Mouse (Mus musculus) limb, embryonic 14.5 days (tissue): Measurements from ENCODE around the gene Otulin. TPM values are rescaled to one million over a fixed set of nuclear protein-coding genes. Genes with fewer than 3 reads are reported as not detected.

Experiments used
- ATAC-seq: fragments of 200-750 bp; cut with Nextera tagmentation; 2 replicates; pipeline ENCODE4 v1.8.0; 2017; ENCODE audit warnings: low read depth, moderate number of reproducible peaks, moderate TSS enrichment; ENCODE audit not compliant: low FRiP score
- DNase-seq: peaks from one replicate; pipeline ENCODE4 v3.0.0-alpha.2; 2015; ENCODE audit warnings: low spot score
- H3K27ac ChIP-seq: fragments of 300-500 bp; sonication (generic); replicated peaks from 2 replicates; pipeline ENCODE4 v1.5.1; 2014; ENCODE audit warnings: low read depth, mild to moderate bottlenecking, low read length, moderate library complexity, mixed read lengths
- H3K27me3 ChIP-seq: fragments of 300-500 bp; sonication (generic); 2 replicates; pipeline ENCODE4 v1.6.1; 2014; ENCODE audit warnings: low read length, mixed read lengths; ENCODE audit not compliant: control insufficient read depth, insufficient read depth
- H3K36me3 ChIP-seq: fragments of 300-500 bp; sonication (generic); 2 replicates; pipeline ENCODE4 v1.6.1; 2014; ENCODE audit warnings: mild to moderate bottlenecking, low read length, moderate library complexity, mixed read lengths; ENCODE audit not compliant: control insufficient read depth, insufficient read depth
- H3K4me1 ChIP-seq: fragments of 300-500 bp; sonication (generic); 2 replicates; pipeline ENCODE4 v1.6.1; 2014; ENCODE audit warnings: antibody characterized with exemption, low read length, mixed read lengths; ENCODE audit not compliant: control insufficient read depth, insufficient read depth
- H3K4me2 ChIP-seq: fragments of 300-500 bp; sonication (generic); replicated peaks from 2 replicates; pipeline ENCODE4 v1.6.1; 2014; ENCODE audit warnings: low read depth, mild to moderate bottlenecking, low read length, moderate library complexity; ENCODE audit not compliant: severe bottlenecking
- H3K4me3 ChIP-seq: fragments of 300-500 bp; sonication (generic); replicated peaks from 2 replicates; pipeline ENCODE4 v1.5.1; 2014; ENCODE audit warnings: low read length
- H3K9ac ChIP-seq: fragments of 300-500 bp; sonication (generic); 2 replicates; pipeline ENCODE4 v1.6.1; 2014; ENCODE audit warnings: mild to moderate bottlenecking, low read depth, low read length, moderate library complexity; ENCODE audit not compliant: severe bottlenecking
- H3K9me3 ChIP-seq: fragments of 300-500 bp; sonication (generic); 2 replicates; pipeline ENCODE4 v1.6.1; 2016; ENCODE audit warnings: low read length; ENCODE audit not compliant: control insufficient read depth
- POLR2A ChIP-seq: fragments of 200-500 bp; IDR thresholded peaks from 2 replicates; pipeline ENCODE4 v1.8.0; 2012; ENCODE audit warnings: inconsistent platforms, mild to moderate bottlenecking, moderate library complexity, borderline replicate concordance; ENCODE audit not compliant: insufficient read depth, insufficient read length; ENCODE audit errors: extremely low read depth
- WGBS: fragments of 180-500 bp; shearing (Covaris S2); extraction: QIAGEN DNeasy Blood & Tissue Kit; methylation state at CpG from one replicate; pipeline ENCODE4 v1.1.7; 2014; 5-methylcytosine and 5-hydroxymethylcytosine counted together
- polyA plus RNA-seq, 2 experiments: library from polyadenylated mRNA; depleted of rRNA in 1 of 2; stranded (reverse) in 1 of 2; unstranded in 1 of 2; fragments of >200 nt; fragmentation: Nextera tagmentation in 1 of 2; extraction: Ambion mirVana in 1 of 2; gene quantifications; 2 replicates each; pipeline versions ENCODE4 v1.2.1 to v1.2.3; 2012 to 2014

The Otulin gene
- polyA plus RNA-seq, 2 experiments = 25.7 to 43.0 TPM

- H3K4me3 ChIP-seq = no peak overlapping the region
- peak overlapping the region; percentile 1; the same call in 1 of the 2 replicates for H3K4me2 ChIP-seq
- H3K27ac ChIP-seq = no peak overlapping the region
- TF ChIP-seq POLR2A = no peak
- H3K9ac ChIP-seq = no peak overlapping the region
- 46% methylated on average over 21 of the region's 21 CpGs for WGBS
- no peaks in the 10 kb centered on the region for H3K9me3 ChIP-seq
- no peaks in the 10 kb centered on the region for H3K36me3 ChIP-seq
- ATAC-seq (peak; percentile 30; the same call in 1 of the 2 replicates), DNase-seq (no peak)
- no peaks in the 10 kb centered on the region for H3K27me3 ChIP-seq
- 0 out of 2 replicates have a peak, but pooled peaks cover 3% of the 10 kb centered on the region for H3K4me1 ChIP-seq
These were observed 35.0 kb upstream of the Otulin start for GRCm38 (mm10) chr15:27665392-27665911.

GRCm38 (mm10) chr15:27664126-27664525 is 33.6 kb upstream of the Otulin start:
- Histone ChIP-seq H3K27ac (no peak overlapping the region), H3K9ac (no peak overlapping the region), H3K9me3 (no peaks in the 10 kb centered on the region), H3K4me1 (0 out of 2 replicates have a peak, but pooled peaks cover 3% of the 10 kb centered on the region), H3K27me3 (no peaks in the 10 kb centered on the region), H3K36me3 (no peaks in the 10 kb centered on the region), H3K4me2 (no peak overlapping the region), H3K4me3 (no peak overlapping the region)
- WGBS = 95% methylated on average over 9 of the region's 9 CpGs
- DNase-seq = no peak
- ATAC-seq = no peak
- no peak for TF ChIP-seq POLR2A

- H3K36me3 ChIP-seq = no peaks in the 10 kb centered on the region
- WGBS = 58% methylated on average over 1 of the region's 1 CpGs
- no peak overlapping the region for H3K27ac ChIP-seq
- H3K9me3 ChIP-seq = no peaks in the 10 kb centered on the region
- H3K9ac ChIP-seq = no peak overlapping the region
- DNase-seq = no peak
- H3K27me3 ChIP-seq = no peaks in the 10 kb centered on the region
- H3K4me2 ChIP-seq = no peak overlapping the region
- H3K4me1 ChIP-seq = 0 out of 2 replicates have a peak, but pooled peaks cover 3% of the 10 kb centered on the region
- no peak for TF ChIP-seq POLR2A
- ATAC-seq = no peak
- no peak overlapping the region for H3K4me3 ChIP-seq
These were observed 32.2 kb upstream of the Otulin start for GRCm38 (mm10) chr15:27662699-27663098.

GRCm38 (mm10) chr15:27661696-27662095 is 31.2 kb upstream of the Otulin start:
- no peak for DNase-seq

GRCm38 (mm10) chr15:27659592-27660244 is 29.2 kb upstream of the Otulin start:
- no peaks in the 10 kb centered on the region for H3K36me3 ChIP-seq
- no peak overlapping the region for H3K27ac ChIP-seq
- no peak overlapping the region for H3K4me3 ChIP-seq
- no peak overlapping the region for H3K9ac ChIP-seq
- no peaks in the 10 kb centered on the region for H3K27me3 ChIP-seq
- DNase-seq (peak; percentile 89), ATAC-seq (peak; percentile 65; the same call in 1 of the 2 replicates)
- H3K4me2 ChIP-seq = no peak overlapping the region
- WGBS = 41% methylated on average over 17 of the region's 17 CpGs
- TF ChIP-seq POLR2A = no peak
- H3K9me3 ChIP-seq = no peaks in the 10 kb centered on the region
- no peaks in the 10 kb centered on the region for H3K4me1 ChIP-seq

More at GRCm38 (mm10) chr15:27661696-27662095, 31.2 kb upstream of the Otulin start:
- Histone ChIP-seq H3K4me3 (no peak overlapping the region), H3K9me3 (no peaks in the 10 kb centered on the region), H3K4me1 (0 out of 2 replicates have a peak, but pooled peaks cover 3% of the 10 kb centered on the region), H3K27me3 (no peaks in the 10 kb centered on the region), H3K36me3 (no peaks in the 10 kb centered on the region), H3K9ac (no peak overlapping the region), H3K27ac (no peak overlapping the region), H3K4me2 (no peak overlapping the region)
- TF ChIP-seq POLR2A = no peak
- ATAC-seq = no peak
- 86% methylated on average over 6 of the region's 6 CpGs for WGBS
